Mouse (Mus musculus): ENCODE data around the gene Insyn1. TPM values are rescaled to one million over a fixed set of nuclear protein-coding genes. Genes with fewer than 3 reads are reported as not detected.

The Insyn1 gene
- polyA plus RNA-seq, 1 experiment from 2014 or later, result 2.4 TPM

GRCm38 (mm10) chr9:58533322-58533721, 44.9 kb downstream of the Insyn1 start:
- H3K9me3 ChIP-seq (ENCODE audit: control insufficient read depth, low read length), result no peaks in the 10 kb centered on the region
- WGBS, result 93% methylated on average over 6 of the region's 6 CpGs
- H3K9ac ChIP-seq (ENCODE audit: low read length), result no peak overlapping the region
- no peaks in the 10 kb centered on the region for H3K27me3 ChIP-seq (ENCODE audit: control insufficient read depth, insufficient read depth, low read length)
- H3K4me2 ChIP-seq (ENCODE audit: low read depth, low read length, severe bottlenecking), result no peak overlapping the region
- H3K27ac ChIP-seq (ENCODE audit: low read depth, low read length), result no peak overlapping the region
- ATAC-seq (replicated peaks; ENCODE audit: low FRiP score), result no peak
- no peaks in the 10 kb centered on the region; the same call in 1 of the 2 replicates for H3K36me3 ChIP-seq (ENCODE audit: control insufficient read depth, insufficient read depth, low read length)
- no peak overlapping the region for H3K4me3 ChIP-seq (ENCODE audit: low read depth, low read length)
- no peak for DNase-seq (ENCODE audit: low spot score)
- H3K4me1 ChIP-seq (replicated peaks; ENCODE audit: control insufficient read depth, insufficient read depth, low read length), result no peaks in the 10 kb centered on the region

DNA sequence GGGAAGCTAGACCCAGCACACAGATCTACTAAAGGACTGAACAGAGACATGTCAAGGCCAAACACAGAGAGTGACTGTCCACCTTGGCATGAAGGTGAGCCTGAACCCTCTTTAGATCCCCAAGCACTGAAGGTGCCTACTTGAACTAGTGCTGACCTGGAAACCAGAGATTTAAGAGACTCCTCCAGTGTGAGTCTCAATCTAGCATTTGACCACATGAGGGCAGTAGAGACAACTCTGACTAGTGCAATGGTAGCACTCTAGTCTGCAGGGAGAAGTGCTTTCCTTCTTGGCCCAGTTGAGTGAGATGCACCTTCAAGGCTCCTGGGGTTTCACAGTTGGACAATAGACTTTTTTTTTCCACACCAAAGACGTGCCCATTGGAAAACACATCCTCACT, 46.4 kb downstream of the Insyn1 start:
- 24% methylated on average over 1 of the region's 1 CpGs for WGBS
- Histone ChIP-seq H3K36me3 (ENCODE audit: control insufficient read depth, insufficient read depth, low read length) (no peaks in the 10 kb centered on the region), H3K9me3 (ENCODE audit: control insufficient read depth, low read length) (no peaks in the 10 kb centered on the region), H3K4me2 (ENCODE audit: low read depth, low read length, severe bottlenecking) (no peak overlapping the region), H3K9ac (ENCODE audit: low read length) (no peak overlapping the region), H3K4me3 (ENCODE audit: low read depth, low read length) (no peak overlapping the region), H3K4me1 (replicated peaks; ENCODE audit: control insufficient read depth, insufficient read depth, low read length) (no peaks in the 10 kb centered on the region), H3K27ac (ENCODE audit: low read depth, low read length) (no peak overlapping the region), H3K27me3 (ENCODE audit: control insufficient read depth, insufficient read depth, low read length) (no peaks in the 10 kb centered on the region)
- DNase-seq (ENCODE audit: low spot score) (no peak), ATAC-seq (replicated peaks; ENCODE audit: low FRiP score) (no peak)

DNA sequence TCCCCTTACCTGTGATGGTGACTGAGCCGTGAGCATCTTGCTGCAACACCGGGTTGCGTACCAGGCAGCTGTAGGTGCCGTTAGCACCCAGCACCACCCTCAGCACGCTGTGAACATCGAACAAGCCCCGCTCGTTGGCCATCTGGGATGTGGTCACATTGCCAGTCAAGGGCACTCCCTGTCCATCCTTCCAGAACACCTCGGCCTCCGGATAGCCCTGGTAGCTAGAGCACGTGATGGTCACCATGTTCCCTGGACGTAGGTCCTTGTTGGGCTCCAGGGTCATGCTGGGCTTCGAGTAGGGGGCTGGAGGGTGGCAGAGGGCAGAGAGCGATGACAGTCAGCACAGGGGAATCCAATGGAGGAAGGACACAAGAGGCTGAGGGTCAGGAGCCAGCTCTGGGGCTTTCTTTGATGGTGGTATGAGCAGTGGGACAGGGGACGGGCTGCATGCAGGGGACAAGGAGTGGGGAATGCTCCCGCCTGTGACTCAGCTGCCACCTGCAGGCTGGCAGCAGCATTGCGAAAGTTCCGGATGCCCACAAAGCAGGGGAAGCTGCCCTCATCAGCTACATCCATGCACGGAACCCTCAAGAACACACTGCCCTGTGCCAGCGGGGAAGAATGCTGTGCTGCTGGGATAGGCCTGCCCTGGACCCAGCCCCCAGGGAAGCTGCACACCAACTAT, 47.2 kb downstream of the Insyn1 start:
- no peaks in the 10 kb centered on the region for H3K9me3 ChIP-seq (ENCODE audit: control insufficient read depth, low read length)
- no peaks in the 10 kb centered on the region for H3K4me1 ChIP-seq (replicated peaks; ENCODE audit: control insufficient read depth, insufficient read depth, low read length)
- DNase-seq (ENCODE audit: low spot score) (peak; percentile 80), ATAC-seq (replicated peaks; ENCODE audit: low FRiP score) (0 out of 2 replicates have a peak, but pooled peaks have one; percentile 51)
- no peak overlapping the region for H3K4me2 ChIP-seq (ENCODE audit: low read depth, low read length, severe bottlenecking)
- H3K4me3 ChIP-seq (ENCODE audit: low read depth, low read length), result no peak overlapping the region
- H3K27ac ChIP-seq (ENCODE audit: low read depth, low read length), result no peak overlapping the region
- no peaks in the 10 kb centered on the region for H3K27me3 ChIP-seq (ENCODE audit: control insufficient read depth, insufficient read depth, low read length)
- H3K36me3 ChIP-seq (ENCODE audit: control insufficient read depth, insufficient read depth, low read length), result no peaks in the 10 kb centered on the region
- no peak overlapping the region for H3K9ac ChIP-seq (ENCODE audit: low read length)
- WGBS, result 78% methylated on average over 20 of the region's 20 CpGs

DNA sequence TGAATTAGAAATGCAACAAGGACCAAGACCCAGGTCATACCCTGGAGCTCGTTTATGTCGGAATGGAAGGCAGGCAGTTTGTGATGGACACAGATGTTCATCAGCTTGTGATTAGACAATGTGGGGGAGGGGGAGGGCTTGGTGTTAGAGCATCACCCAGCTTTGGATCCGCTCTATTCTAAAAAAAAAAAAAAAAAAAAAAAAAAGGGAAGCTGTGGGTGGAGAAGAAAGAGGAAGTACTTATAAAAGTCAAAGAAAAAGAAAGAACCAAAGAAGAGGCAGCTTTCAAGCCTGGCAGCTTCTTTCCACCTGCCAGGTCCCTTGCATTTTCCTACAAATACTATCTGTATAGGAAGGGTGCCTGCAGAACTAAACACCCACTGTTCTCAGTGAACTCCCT, 49.4 kb downstream of the Insyn1 start:
- no peak for DNase-seq (ENCODE audit: low spot score)
- no peak overlapping the region for H3K4me3 ChIP-seq (ENCODE audit: low read depth, low read length)
- no peaks in the 10 kb centered on the region for H3K4me1 ChIP-seq (replicated peaks; ENCODE audit: control insufficient read depth, insufficient read depth, low read length)
- H3K9ac ChIP-seq (ENCODE audit: low read length), result no peak overlapping the region
- 79% methylated on average over 3 of the region's 3 CpGs for WGBS
- no peak for ATAC-seq (replicated peaks; ENCODE audit: low FRiP score)
- H3K4me2 ChIP-seq (ENCODE audit: low read depth, low read length, severe bottlenecking), result no peak overlapping the region
- no peak overlapping the region for H3K27ac ChIP-seq (ENCODE audit: low read depth, low read length)
- no peaks in the 10 kb centered on the region for H3K27me3 ChIP-seq (ENCODE audit: control insufficient read depth, insufficient read depth, low read length)
- H3K9me3 ChIP-seq (ENCODE audit: control insufficient read depth, low read length), result no peaks in the 10 kb centered on the region
- no peaks in the 10 kb centered on the region for H3K36me3 ChIP-seq (ENCODE audit: control insufficient read depth, insufficient read depth, low read length)

- Histone ChIP-seq H3K9ac (ENCODE audit: low read length) (no peak overlapping the region), H3K4me1 (replicated peaks; ENCODE audit: control insufficient read depth, insufficient read depth, low read length) (no peaks in the 10 kb centered on the region), H3K27me3 (ENCODE audit: control insufficient read depth, insufficient read depth, low read length) (no peaks in the 10 kb centered on the region), H3K36me3 (ENCODE audit: control insufficient read depth, insufficient read depth, low read length) (no peaks in the 10 kb centered on the region), H3K9me3 (ENCODE audit: control insufficient read depth, low read length) (no peaks in the 10 kb centered on the region), H3K4me3 (ENCODE audit: low read depth, low read length) (no peak overlapping the region), H3K4me2 (ENCODE audit: low read depth, low read length, severe bottlenecking) (no peak overlapping the region), H3K27ac (ENCODE audit: low read depth, low read length) (no peak overlapping the region)
- ATAC-seq (replicated peaks; ENCODE audit: low FRiP score) (no peak; the same call in 1 of the 2 replicates), DNase-seq (ENCODE audit: low spot score) (peak; percentile 64)
- 50% methylated on average over 5 of the region's 5 CpGs for WGBS
These were observed 51.5 kb downstream of the Insyn1 start for GRCm38 (mm10) chr9:58539886-58540285.

GRCm38 (mm10) chr9:58541895-58542338, 53.5 kb downstream of the Insyn1 start:
- no peak overlapping the region for H3K9ac ChIP-seq (ENCODE audit: low read length)
- no peaks in the 10 kb centered on the region for H3K9me3 ChIP-seq (ENCODE audit: control insufficient read depth, low read length)
- DNase-seq (ENCODE audit: low spot score) (no peak), ATAC-seq (replicated peaks; ENCODE audit: low FRiP score) (no peak)
- H3K4me3 ChIP-seq (ENCODE audit: low read depth, low read length), result no peak overlapping the region
- H3K27ac ChIP-seq (ENCODE audit: low read depth, low read length), result no peak overlapping the region
- H3K4me2 ChIP-seq (ENCODE audit: low read depth, low read length, severe bottlenecking), result no peak overlapping the region
- no peaks in the 10 kb centered on the region for H3K4me1 ChIP-seq (replicated peaks; ENCODE audit: control insufficient read depth, insufficient read depth, low read length)
- H3K27me3 ChIP-seq (ENCODE audit: control insufficient read depth, insufficient read depth, low read length), result no peaks in the 10 kb centered on the region
- WGBS, result 79% methylated on average over 6 of the region's 6 CpGs
- no peaks in the 10 kb centered on the region for H3K36me3 ChIP-seq (ENCODE audit: control insufficient read depth, insufficient read depth, low read length)

DNA sequence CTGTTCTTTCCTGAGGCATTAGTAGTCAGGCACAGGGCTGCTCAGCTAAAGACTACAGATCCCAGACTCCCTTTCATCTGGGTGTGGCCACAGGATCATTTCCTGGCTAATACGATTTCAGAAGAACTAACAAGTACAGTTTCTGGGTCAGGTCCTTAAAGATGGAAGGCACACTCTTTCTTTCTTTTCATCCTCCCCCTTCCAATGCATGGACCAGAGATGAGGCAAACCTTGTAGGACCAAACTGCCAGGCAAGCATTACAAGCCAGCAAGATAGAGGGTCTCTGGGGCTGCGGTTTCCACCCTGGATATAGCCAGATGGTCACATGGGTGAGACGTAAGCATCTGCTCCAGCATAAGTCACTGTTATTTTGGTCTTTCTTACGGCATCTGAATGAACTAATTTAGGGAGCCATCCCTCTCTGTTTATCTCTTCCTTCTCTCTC, 56.5 kb downstream of the Insyn1 start:
- WGBS, result 82% methylated on average over 4 of the region's 4 CpGs
- DNase-seq (ENCODE audit: low spot score) (no peak), ATAC-seq (replicated peaks; ENCODE audit: low FRiP score) (no peak)
- Histone ChIP-seq H3K36me3 (ENCODE audit: control insufficient read depth, insufficient read depth, low read length) (no peaks in the 10 kb centered on the region), H3K4me3 (ENCODE audit: low read depth, low read length) (no peak overlapping the region), H3K4me1 (replicated peaks; ENCODE audit: control insufficient read depth, insufficient read depth, low read length) (no peaks in the 10 kb centered on the region), H3K27me3 (ENCODE audit: control insufficient read depth, insufficient read depth, low read length) (no peaks in the 10 kb centered on the region), H3K27ac (ENCODE audit: low read depth, low read length) (no peak overlapping the region), H3K9ac (ENCODE audit: low read length) (no peak overlapping the region), H3K4me2 (ENCODE audit: low read depth, low read length, severe bottlenecking) (no peak overlapping the region), H3K9me3 (ENCODE audit: control insufficient read depth, low read length) (no peaks in the 10 kb centered on the region)

DNA sequence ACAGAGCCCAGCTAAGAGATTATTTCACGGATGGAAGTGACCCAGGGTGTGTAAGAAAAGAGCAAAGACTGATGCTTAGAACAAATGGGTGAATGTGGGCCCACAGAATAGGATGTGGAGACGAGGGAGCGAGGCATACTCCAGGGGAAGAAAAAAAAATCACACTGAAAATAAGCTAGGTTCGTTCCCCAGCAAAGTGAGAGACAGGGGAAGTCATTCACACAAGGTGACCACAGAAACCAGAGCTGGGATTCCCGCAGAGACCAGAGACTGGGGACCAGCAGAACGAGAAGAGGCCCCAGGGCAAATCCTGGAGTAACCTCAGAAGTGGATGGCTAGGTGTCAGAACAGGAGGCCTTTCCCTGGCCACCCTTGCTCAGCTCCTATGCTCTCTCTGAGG, 57.0 kb downstream of the Insyn1 start:
- Histone ChIP-seq H3K36me3 (ENCODE audit: control insufficient read depth, insufficient read depth, low read length) (no peaks in the 10 kb centered on the region), H3K9ac (ENCODE audit: low read length) (no peak overlapping the region), H3K4me1 (replicated peaks; ENCODE audit: control insufficient read depth, insufficient read depth, low read length) (no peaks in the 10 kb centered on the region), H3K4me3 (ENCODE audit: low read depth, low read length) (no peak overlapping the region), H3K27me3 (ENCODE audit: control insufficient read depth, insufficient read depth, low read length) (no peaks in the 10 kb centered on the region), H3K9me3 (ENCODE audit: control insufficient read depth, low read length) (no peaks in the 10 kb centered on the region), H3K4me2 (ENCODE audit: low read depth, low read length, severe bottlenecking) (no peak overlapping the region), H3K27ac (ENCODE audit: low read depth, low read length) (no peak overlapping the region)
- DNase-seq (ENCODE audit: low spot score) (no peak), ATAC-seq (replicated peaks; ENCODE audit: low FRiP score) (no peak)
- WGBS, result 64% methylated on average over 6 of the region's 6 CpGs
